Mouse (Mus musculus) E14TG2a.4 (cell line): ENCODE results near the gene Acy3.
A peak's percentile ranks its signal among the peaks of the same experiment; 100 is the strongest.

Experiments used
- H3K27me3 ChIP-seq: 2 replicates; pipeline ENCODE4 v1.6.1; 2014; ENCODE audit warnings: low read length, control low read depth; ENCODE audit not compliant: insufficient read depth
- H3K36me3 ChIP-seq: 2 replicates; pipeline ENCODE4 v1.6.1; 2014; ENCODE audit warnings: low read length, control low read depth; ENCODE audit not compliant: insufficient read depth
- H3K4me1 ChIP-seq: replicated peaks from 2 replicates; pipeline ENCODE4 v1.6.1; 2014; ENCODE audit warnings: low read depth, low read length, control low read depth
- H3K4me3 ChIP-seq: replicated peaks from 2 replicates; pipeline ENCODE4 v1.5.1; 2014; ENCODE audit warnings: mild to moderate bottlenecking, low read length
- H3K9me3 ChIP-seq: 2 replicates; pipeline ENCODE4 v1.6.1; 2014; ENCODE audit warnings: low read length, control low read depth
- CTCF ChIP-seq: conservative IDR thresholded peaks from 2 replicates; pipeline ENCODE4 v1.5.1; 2014; ENCODE audit warnings: low read length
- NANOG ChIP-seq: IDR thresholded peaks from 2 replicates; pipeline ENCODE4 v1.6.1; 2014; ENCODE audit warnings: borderline replicate concordance, low read length, mixed read lengths
- POU5F1 ChIP-seq: IDR thresholded peaks from 2 replicates; pipeline ENCODE4 v1.6.1; 2014; ENCODE audit warnings: low read length, borderline replicate concordance

Gene Acy3

GRCm38 (mm10) chr19:3986334-3986733 lies at the start of gene Acy3:
Acy3 (plus strand) TSS chr19:3986570.
- no peak for TF ChIP-seq CTCF
- TF ChIP-seq POU5F1, result no peak
- no peak for TF ChIP-seq NANOG
- Histone ChIP-seq H3K9me3 (no peaks in the 10 kb centered on the region), H3K4me1 (peaks cover 63% of the 10 kb centered on the region), H3K27me3 (no peaks in the 10 kb centered on the region), H3K36me3 (no peaks in the 10 kb centered on the region), H3K4me3 (no peak within 1 kb of the TSS)

- no peaks in the 10 kb centered on the region for H3K9me3 ChIP-seq
- H3K4me3 ChIP-seq, result peak overlapping the region; percentile 58
- H3K36me3 ChIP-seq, result no peaks in the 10 kb centered on the region
- peaks cover 38% of the 10 kb centered on the region for H3K4me1 ChIP-seq
- H3K27me3 ChIP-seq, result peaks cover 20% of the 10 kb centered on the region
- TF ChIP-seq POU5F1, result no peak
- TF ChIP-seq NANOG, result no peak
- TF ChIP-seq CTCF, result no peak
Measured at GRCm38 (mm10) chr19:3942315-3942714, 44.1 kb upstream of the Acy3 start.

GRCm38 (mm10) chr19:3942986-3943735 lies 43.2 kb upstream of the Acy3 start:
- Histone ChIP-seq H3K9me3 (no peaks in the 10 kb centered on the region), H3K4me1 (peaks cover 39% of the 10 kb centered on the region), H3K4me3 (peak overlapping the region; percentile 58), H3K36me3 (no peaks in the 10 kb centered on the region), H3K27me3 (peaks cover 16% of the 10 kb centered on the region)
- TF ChIP-seq POU5F1 (no peak), CTCF (no peak), NANOG (no peak)

GRCm38 (mm10) chr19:3945872-3946564 lies 40.4 kb upstream of the Acy3 start:
- no peaks in the 10 kb centered on the region for H3K9me3 ChIP-seq
- TF ChIP-seq NANOG (no peak), POU5F1 (no peak), CTCF (no peak)
- H3K36me3 ChIP-seq, result no peaks in the 10 kb centered on the region
- H3K4me3 ChIP-seq, result no peak overlapping the region
- peaks cover 15% of the 10 kb centered on the region for H3K27me3 ChIP-seq
- H3K4me1 ChIP-seq, result peaks cover 54% of the 10 kb centered on the region

GRCm38 (mm10) chr19:3946715-3947114 lies 39.7 kb upstream of the Acy3 start:
- Histone ChIP-seq H3K4me1 (peaks cover 53% of the 10 kb centered on the region), H3K27me3 (peaks cover 8% of the 10 kb centered on the region), H3K9me3 (no peaks in the 10 kb centered on the region), H3K4me3 (no peak overlapping the region), H3K36me3 (no peaks in the 10 kb centered on the region)
- TF ChIP-seq POU5F1 (no peak), CTCF (peak; percentile 91), NANOG (no peak)

- Histone ChIP-seq H3K4me3 (no peak overlapping the region), H3K27me3 (peaks cover 7% of the 10 kb centered on the region), H3K36me3 (no peaks in the 10 kb centered on the region), H3K4me1 (peaks cover 42% of the 10 kb centered on the region), H3K9me3 (no peaks in the 10 kb centered on the region)
- TF ChIP-seq NANOG (no peak), CTCF (no peak), POU5F1 (no peak)
Measured at GRCm38 (mm10) chr19:3947813-3948212, 38.6 kb upstream of the Acy3 start.

- Histone ChIP-seq H3K4me3 (peak overlapping the region; percentile 62), H3K4me1 (peaks cover 37% of the 10 kb centered on the region), H3K27me3 (peaks cover 7% of the 10 kb centered on the region), H3K36me3 (no peaks in the 10 kb centered on the region), H3K9me3 (no peaks in the 10 kb centered on the region)
- TF ChIP-seq POU5F1, result no peak
- TF ChIP-seq CTCF, result no peak
- TF ChIP-seq NANOG, result no peak
Measured at GRCm38 (mm10) chr19:3948546-3948945, 37.8 kb upstream of the Acy3 start.

- TF ChIP-seq NANOG (no peak), POU5F1 (no peak), CTCF (no peak)
- Histone ChIP-seq H3K4me3 (no peak overlapping the region), H3K36me3 (no peaks in the 10 kb centered on the region), H3K27me3 (peaks cover 4% of the 10 kb centered on the region; the same call in 1 of the 2 replicates), H3K9me3 (no peaks in the 10 kb centered on the region), H3K4me1 (peaks cover 27% of the 10 kb centered on the region)
Measured at GRCm38 (mm10) chr19:3950331-3950730, 36.0 kb upstream of the Acy3 start.
